Mouse (Mus musculus) liver, adult 2 months (tissue): ENCODE data around the gene Amfr. TPM values are rescaled to one million over a fixed set of nuclear protein-coding genes. Genes with fewer than 3 reads are reported as not detected.

Experiments
- DNase-seq: peaks from one replicate; pipeline ENCODE4 v3.0.0-alpha.2; 2011; ENCODE audit warnings: low read depth, low spot score; ENCODE audit errors: extremely low read depth
- H3K27ac ChIP-seq: fragments of 200-500 bp; replicated peaks from 2 replicates; pipeline ENCODE4 v1.5.1; 2012; ENCODE audit warnings: low read depth, mild to moderate bottlenecking, control low read depth, inconsistent platforms, low read length; ENCODE audit not compliant: insufficient read depth
- H3K27me3 ChIP-seq: fragments of 200-500 bp; 2 replicates; pipeline ENCODE4 v1.6.1; 2012; ENCODE audit warnings: mild to moderate bottlenecking, moderate library complexity, low read length, inconsistent platforms; ENCODE audit not compliant: control insufficient read depth, insufficient read depth
- H3K36me3 ChIP-seq: fragments of 200-500 bp; 2 replicates; pipeline ENCODE4 v1.6.1; 2012; ENCODE audit warnings: low read length, inconsistent platforms; ENCODE audit not compliant: control insufficient read depth, insufficient read depth
- H3K4me1 ChIP-seq: fragments of 200-500 bp; 2 replicates; pipeline ENCODE4 v1.6.1; 2011; ENCODE audit warnings: low read length; ENCODE audit not compliant: control insufficient read depth, insufficient read depth
- H3K4me3 ChIP-seq: fragments of 200-500 bp; 2 replicates; pipeline ENCODE4 v1.5.1; 2011; ENCODE audit warnings: low read depth, mild to moderate bottlenecking, control low read depth, low read length, moderate library complexity; ENCODE audit not compliant: insufficient read depth
- H3K79me2 ChIP-seq: fragments of 200-500 bp; 2 replicates; pipeline ENCODE4 v1.6.1; 2012; ENCODE audit warnings: inconsistent platforms, mild to moderate bottlenecking, low read length, moderate library complexity; ENCODE audit not compliant: control insufficient read depth, insufficient read depth
- H3K9ac ChIP-seq: fragments of 200-500 bp; 2 replicates; pipeline ENCODE4 v1.6.1; 2012; ENCODE audit warnings: low read depth, mild to moderate bottlenecking, control low read depth, inconsistent platforms, low read length
- CTCF ChIP-seq: fragments of 200-500 bp; IDR thresholded peaks from 2 replicates; pipeline ENCODE4 v1.5.1; 2011; ENCODE audit warnings: low read depth, low read length, control low read depth
- POLR2A ChIP-seq: fragments of 200-500 bp; IDR thresholded peaks from 2 replicates; pipeline ENCODE4 v1.6.1; 2011; ENCODE audit warnings: low read length, control low read depth; ENCODE audit not compliant: insufficient read depth; ENCODE audit errors: extremely low read depth
- WGBS: fragments of 180-500 bp; shearing (Covaris S2); methylation state at CpG from one replicate; pipeline ENCODE4 v1.1.7; 2018; 5-methylcytosine and 5-hydroxymethylcytosine counted together
- polyA plus RNA-seq: library from polyadenylated mRNA; depleted of rRNA; stranded (reverse); fragments of >200 nt; gene quantifications from 2 replicates; pipeline ENCODE4 v1.2.3, GENCODE M21; 2012
- total RNA-seq: library from RNA; depleted of rRNA; stranded (reverse); fragments of >200 nt; gene quantifications from 2 replicates; pipeline ENCODE4 v1.2.3, GENCODE M21; 2014

Gene Amfr
- total and polyA plus RNA-seq, 2 experiments = 239 to 263 TPM

GRCm38 (mm10) chr8:94013026-94013612, 477 bp upstream of the Amfr start:
- WGBS = 7% methylated on average over 7 of the region's 7 CpGs
- Histone ChIP-seq H3K79me2 (peaks cover 24% of the 10 kb centered on the region; the same call in 1 of the 2 replicates), H3K27ac (peak overlapping the region; percentile 95), H3K4me3 (peak overlapping the region; percentile 99), H3K9ac (peak overlapping the region; percentile 100), H3K36me3 (no peaks in the 10 kb centered on the region), H3K4me1 (peaks cover 17% of the 10 kb centered on the region), H3K27me3 (no peaks in the 10 kb centered on the region)
- TF ChIP-seq POLR2A = no peak
- TF ChIP-seq CTCF = no peak
- DNase-seq = peak; percentile 95

GRCm38 (mm10) chr8:94011076-94012012, 1.3 kb downstream of the Amfr start:
- TF ChIP-seq POLR2A = no peak
- no peak for TF ChIP-seq CTCF
- Histone ChIP-seq H3K4me3 (peak overlapping the region; percentile 99), H3K27me3 (no peaks in the 10 kb centered on the region), H3K27ac (peak overlapping the region; percentile 95), H3K36me3 (no peaks in the 10 kb centered on the region), H3K4me1 (peaks cover 18% of the 10 kb centered on the region), H3K9ac (peak overlapping the region; percentile 100), H3K79me2 (peaks cover 35% of the 10 kb centered on the region; the same call in 1 of the 2 replicates)
- DNase-seq = peak; percentile 56
- under 1% methylated on average over 48 of the region's 48 CpGs for WGBS

- Histone ChIP-seq H3K36me3 (no peaks in the 10 kb centered on the region; the same call in 1 of the 2 replicates), H3K79me2 (peaks cover 36% of the 10 kb centered on the region; the same call in 1 of the 2 replicates), H3K27me3 (no peaks in the 10 kb centered on the region), H3K4me1 (peaks cover 18% of the 10 kb centered on the region), H3K4me3 (peak overlapping the region; percentile 99), H3K9ac (peak overlapping the region; percentile 81), H3K27ac (peak overlapping the region; percentile 92)
- DNase-seq = peak; percentile 46
- TF ChIP-seq POLR2A (no peak), CTCF (no peak)
- 27% methylated on average over 2 of the region's 2 CpGs for WGBS
These were observed 2.4 kb downstream of the Amfr start for GRCm38 (mm10) chr8:94010101-94010705.

GRCm38 (mm10) chr8:94009243-94009845, 3.3 kb downstream of the Amfr start:
- peaks cover 7% of the 10 kb centered on the region for H3K36me3 ChIP-seq
- DNase-seq = peak; percentile 16
- no peak overlapping the region for H3K4me3 ChIP-seq
- H3K4me1 ChIP-seq = peaks cover 12% of the 10 kb centered on the region
- H3K79me2 ChIP-seq = peaks cover 39% of the 10 kb centered on the region; the same call in 1 of the 2 replicates
- 26% methylated on average over 15 of the region's 15 CpGs for WGBS
- TF ChIP-seq POLR2A = no peak
- TF ChIP-seq CTCF = no peak
- H3K27ac ChIP-seq = peak overlapping the region; percentile 92
- H3K27me3 ChIP-seq = no peaks in the 10 kb centered on the region
- peak overlapping the region; percentile 5; the same call in 1 of the 2 replicates for H3K9ac ChIP-seq

GRCm38 (mm10) chr8:94004139-94004538, 8.5 kb downstream of the Amfr start:
- WGBS = 86% methylated on average over 9 of the region's 9 CpGs
- no peak for DNase-seq
- Histone ChIP-seq H3K36me3 (peaks cover 41% of the 10 kb centered on the region), H3K4me3 (no peak overlapping the region), H3K27me3 (no peaks in the 10 kb centered on the region), H3K4me1 (peaks cover 2% of the 10 kb centered on the region), H3K27ac (no peak overlapping the region), H3K79me2 (peaks cover 29% of the 10 kb centered on the region; the same call in 1 of the 2 replicates), H3K9ac (no peak overlapping the region)
- TF ChIP-seq POLR2A (no peak), CTCF (no peak)
